Mouse (Mus musculus): ENCODE results near the gene Wdr35. TPM values are rescaled to one million over a fixed set of nuclear protein-coding genes. Genes with fewer than 3 reads are reported as not detected.
A peak's percentile ranks its signal among the peaks of the same experiment; 100 is the strongest.

Wdr35 gene
- polyA plus RNA-seq, 1 experiment from 2014 or later: 27.1 TPM

DNA sequence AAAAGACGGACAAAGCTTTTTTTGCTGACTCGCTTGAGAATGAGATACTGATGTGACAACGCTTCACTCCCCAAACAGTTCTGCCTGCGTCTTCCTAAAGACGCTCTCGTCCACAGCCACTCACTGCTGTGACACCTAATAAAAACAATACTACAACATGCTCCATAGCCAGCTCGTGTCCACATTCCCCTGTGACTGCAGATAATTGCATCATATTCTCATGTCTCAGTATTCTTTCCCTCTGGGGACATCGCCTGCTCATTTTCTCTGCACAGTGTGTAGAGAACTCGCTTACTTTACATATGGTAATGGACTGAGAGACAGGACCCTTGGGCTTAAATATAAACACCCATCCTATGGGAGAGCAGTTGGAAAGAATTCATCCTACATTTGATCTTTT lies 62.7 kb downstream of the Wdr35 start:
- Histone ChIP-seq H3K27me3 (no peaks in the 10 kb centered on the region), H3K4me3 (no peak overlapping the region), H3K4me2 (replicated peaks) (no peak overlapping the region), H3K36me3 (no peaks in the 10 kb centered on the region), H3K9ac (replicated peaks) (no peak overlapping the region), H3K9me3 (no peaks in the 10 kb centered on the region), H3K4me1 (peaks cover under 1% of the 10 kb centered on the region; the same call in 1 of the 2 replicates), H3K27ac (replicated peaks) (no peak overlapping the region)
- ATAC-seq (ENCODE audit: low FRiP score, low read depth): no peak
- WGBS: 83% methylated on average over 9 of the region's 9 CpGs

DNA sequence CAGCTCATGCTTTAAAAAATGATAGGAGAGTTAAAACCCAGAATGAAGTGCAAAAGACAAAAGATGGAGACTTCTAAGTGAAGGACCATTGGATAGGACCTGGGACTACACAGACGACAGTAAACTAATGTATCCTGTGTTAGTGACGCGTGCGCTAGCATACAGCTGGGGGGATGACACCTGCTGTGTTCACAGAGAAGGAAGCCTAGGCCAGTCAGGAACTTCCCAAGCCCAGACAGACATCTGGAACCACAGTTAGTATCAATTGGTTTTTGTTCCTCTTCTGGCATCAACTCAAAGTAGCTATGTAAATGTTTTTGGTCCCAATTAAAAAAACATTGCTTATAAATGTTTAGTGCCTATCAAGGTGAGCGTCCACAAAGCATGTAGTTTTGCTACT lies 66.5 kb downstream of the Wdr35 start:
- Histone ChIP-seq H3K9ac (replicated peaks) (no peak overlapping the region), H3K9me3 (no peaks in the 10 kb centered on the region), H3K4me3 (no peak overlapping the region), H3K4me1 (0 out of 2 replicates have a peak, but pooled peaks cover 8% of the 10 kb centered on the region), H3K36me3 (no peaks in the 10 kb centered on the region), H3K4me2 (replicated peaks) (no peak overlapping the region), H3K27me3 (no peaks in the 10 kb centered on the region), H3K27ac (replicated peaks) (no peak overlapping the region)
- 82% methylated on average over 5 of the region's 5 CpGs for WGBS
- no peak for ATAC-seq (ENCODE audit: low FRiP score, low read depth)

DNA sequence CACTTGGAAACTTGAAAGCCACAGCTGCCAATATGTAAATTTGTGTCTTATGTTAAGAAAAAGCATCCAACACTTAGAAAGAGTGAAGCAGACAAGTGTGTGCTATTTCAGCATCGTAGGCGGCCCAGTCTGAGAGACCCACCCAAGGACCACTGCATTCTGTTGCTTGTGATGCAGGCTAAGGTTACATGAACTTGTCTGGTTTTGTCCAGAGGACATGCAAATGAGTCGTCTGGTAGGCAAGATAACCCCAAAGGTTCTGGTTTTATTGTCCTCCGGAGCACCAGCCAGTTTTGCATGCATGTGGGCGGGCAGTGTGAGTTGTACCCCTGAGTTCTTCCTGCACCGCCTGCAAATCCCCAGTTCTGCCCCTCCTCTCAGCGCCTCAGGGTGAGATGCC lies 67.0 kb downstream of the Wdr35 start:
- Histone ChIP-seq H3K27ac (replicated peaks) (no peak overlapping the region), H3K27me3 (no peaks in the 10 kb centered on the region), H3K9me3 (no peaks in the 10 kb centered on the region), H3K36me3 (no peaks in the 10 kb centered on the region), H3K9ac (replicated peaks) (no peak overlapping the region), H3K4me2 (replicated peaks) (no peak overlapping the region), H3K4me1 (0 out of 2 replicates have a peak, but pooled peaks cover 8% of the 10 kb centered on the region), H3K4me3 (no peak overlapping the region)
- ATAC-seq (ENCODE audit: low FRiP score, low read depth): no peak
- WGBS: 78% methylated on average over 7 of the region's 7 CpGs

DNA sequence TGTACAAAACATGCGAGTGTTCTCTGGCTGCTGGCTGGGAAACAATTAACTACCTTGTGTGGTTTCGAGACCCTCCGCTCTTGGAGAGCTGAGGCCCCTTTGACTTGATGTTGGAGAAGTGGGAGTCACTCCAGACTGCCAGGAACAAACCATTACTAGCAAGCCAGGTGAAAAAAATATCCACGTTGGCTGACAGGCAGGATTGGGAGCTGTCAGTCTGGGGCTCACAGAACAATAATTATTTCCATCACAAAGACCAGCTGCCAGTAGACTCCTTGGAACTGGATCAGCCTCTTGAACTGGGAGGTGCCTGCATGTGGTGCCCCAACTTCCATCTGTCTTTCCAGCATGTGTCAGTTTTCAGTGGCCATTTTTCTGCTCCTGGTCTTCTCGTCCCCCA lies 68.6 kb downstream of the Wdr35 start:
- 78% methylated on average over 5 of the region's 5 CpGs for WGBS
- Histone ChIP-seq H3K9ac (replicated peaks) (no peak overlapping the region), H3K36me3 (no peaks in the 10 kb centered on the region), H3K27me3 (no peaks in the 10 kb centered on the region), H3K27ac (replicated peaks) (no peak overlapping the region), H3K4me2 (replicated peaks) (no peak overlapping the region), H3K4me1 (0 out of 2 replicates have a peak, but pooled peaks cover 8% of the 10 kb centered on the region), H3K9me3 (no peaks in the 10 kb centered on the region), H3K4me3 (no peak overlapping the region)
- ATAC-seq (ENCODE audit: low FRiP score, low read depth): no peak

DNA sequence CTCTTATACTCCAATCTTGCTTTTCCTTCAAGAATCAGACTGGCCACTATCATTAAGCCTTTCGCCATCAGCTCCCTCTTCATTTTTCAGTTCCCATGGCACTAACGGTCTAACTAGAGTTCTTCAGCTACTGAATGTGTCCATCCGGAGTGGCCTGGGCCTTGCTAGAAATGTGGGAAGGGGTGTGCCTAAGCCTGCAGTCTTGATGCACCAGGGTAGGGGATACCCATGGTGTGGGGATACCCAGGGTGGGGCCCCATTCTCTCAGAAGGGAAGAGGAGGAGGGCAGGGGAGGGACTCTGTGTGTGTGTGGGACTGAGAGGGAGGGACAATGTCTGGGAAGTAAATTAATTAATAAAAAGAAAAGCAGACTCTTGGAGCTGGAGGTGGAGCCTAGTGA lies 69.1 kb downstream of the Wdr35 start:
- H3K4me3 ChIP-seq: no peak overlapping the region
- ATAC-seq (ENCODE audit: low FRiP score, low read depth): 0 out of 2 replicates have a peak, but pooled peaks have one; percentile 45
- 87% methylated on average over 3 of the region's 3 CpGs for WGBS

DNA sequence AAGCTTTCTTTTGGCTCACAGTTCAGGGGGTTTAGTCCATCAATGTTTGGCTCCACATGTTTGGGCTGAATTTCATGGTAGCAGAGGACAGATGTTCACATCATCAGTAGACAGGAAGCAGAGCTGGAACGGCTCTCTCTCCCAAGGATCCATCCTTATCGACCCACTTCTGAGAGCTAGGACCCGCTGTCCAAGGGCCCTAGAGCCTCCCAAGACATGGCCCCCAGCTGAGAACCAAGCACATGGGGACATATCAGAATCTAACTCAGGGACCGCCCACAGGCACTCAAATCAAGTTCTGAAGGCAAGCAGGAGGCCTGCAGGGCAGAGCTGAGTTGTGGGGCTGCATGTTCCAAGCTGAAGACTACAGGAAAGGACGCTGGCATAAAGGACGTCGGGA lies 71.0 kb downstream of the Wdr35 start:
- H3K4me3 ChIP-seq: no peak overlapping the region
- 0 out of 2 replicates have a peak, but pooled peaks cover 8% of the 10 kb centered on the region for H3K4me1 ChIP-seq
- H3K27ac ChIP-seq (replicated peaks): no peak overlapping the region
- WGBS: 95% methylated on average over 7 of the region's 7 CpGs
- no peaks in the 10 kb centered on the region for H3K36me3 ChIP-seq
- H3K27me3 ChIP-seq: no peaks in the 10 kb centered on the region
- H3K9ac ChIP-seq (replicated peaks): no peak overlapping the region
- no peak for ATAC-seq (ENCODE audit: low FRiP score, low read depth)
- H3K9me3 ChIP-seq: no peaks in the 10 kb centered on the region
- H3K4me2 ChIP-seq (replicated peaks): no peak overlapping the region

More for the DNA sequence above, 69.1 kb downstream of the Wdr35 start:
- H3K27ac ChIP-seq (replicated peaks): no peak overlapping the region
- no peak overlapping the region for H3K4me2 ChIP-seq (replicated peaks)
- no peaks in the 10 kb centered on the region for H3K9me3 ChIP-seq
- H3K27me3 ChIP-seq: no peaks in the 10 kb centered on the region
- 0 out of 2 replicates have a peak, but pooled peaks cover 8% of the 10 kb centered on the region for H3K4me1 ChIP-seq
- no peak overlapping the region for H3K9ac ChIP-seq (replicated peaks)
- H3K36me3 ChIP-seq: no peaks in the 10 kb centered on the region

DNA sequence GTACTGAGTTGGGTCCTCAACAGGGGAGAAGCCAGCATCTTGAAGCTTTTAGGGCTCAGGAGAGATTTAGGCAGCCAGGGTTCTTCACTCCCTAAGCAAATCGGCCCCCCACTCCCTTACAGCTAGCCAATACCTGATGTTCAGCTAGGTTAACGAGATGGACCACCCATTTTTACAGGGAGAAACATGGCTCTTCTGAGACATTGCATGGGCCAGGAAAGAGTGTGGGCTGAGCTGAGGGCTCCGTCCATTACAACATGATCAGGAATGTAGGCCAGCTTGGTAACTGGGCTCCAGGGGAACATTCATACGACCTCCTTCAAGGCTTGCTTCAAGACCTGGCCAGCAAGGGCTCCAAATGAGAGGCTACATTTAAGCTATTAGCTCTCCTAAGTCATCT lies 73.0 kb downstream of the Wdr35 start:
- no peak overlapping the region for H3K4me2 ChIP-seq (replicated peaks)
- no peaks in the 10 kb centered on the region for H3K27me3 ChIP-seq
- H3K9me3 ChIP-seq: no peaks in the 10 kb centered on the region
- H3K36me3 ChIP-seq: no peaks in the 10 kb centered on the region
- no peak overlapping the region for H3K9ac ChIP-seq (replicated peaks)
- 77% methylated on average over 4 of the region's 4 CpGs for WGBS
- H3K4me3 ChIP-seq: no peak overlapping the region
- no peak overlapping the region for H3K27ac ChIP-seq (replicated peaks)
- H3K4me1 ChIP-seq: 0 out of 2 replicates have a peak, but pooled peaks cover 8% of the 10 kb centered on the region
- no peak for ATAC-seq (ENCODE audit: low FRiP score, low read depth)

DNA sequence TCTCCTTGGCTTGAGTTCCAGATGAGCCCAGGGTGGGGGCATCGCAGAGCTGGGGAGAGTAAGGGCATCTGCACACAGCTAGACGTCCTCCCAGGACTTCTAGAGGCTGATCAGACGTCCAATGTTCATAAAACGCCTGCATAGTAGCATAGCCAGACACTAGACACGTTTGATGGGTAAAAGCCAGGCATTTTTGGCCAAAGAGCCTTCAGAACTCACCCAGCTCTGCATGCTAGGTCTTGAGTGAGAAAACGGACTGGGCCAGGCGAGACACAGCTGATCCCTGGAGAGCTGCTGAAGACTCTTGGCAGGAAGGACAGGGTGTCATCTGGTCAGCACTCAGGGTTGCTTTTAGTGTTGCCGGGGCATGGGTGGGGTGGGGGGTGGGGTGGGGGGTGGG lies 74.4 kb downstream of the Wdr35 start:
- WGBS: 80% methylated on average over 8 of the region's 8 CpGs
- H3K9ac ChIP-seq (replicated peaks): no peak overlapping the region
- no peaks in the 10 kb centered on the region for H3K36me3 ChIP-seq
- H3K27ac ChIP-seq (replicated peaks): no peak overlapping the region
- H3K27me3 ChIP-seq: no peaks in the 10 kb centered on the region
- H3K4me2 ChIP-seq (replicated peaks): no peak overlapping the region
- H3K4me1 ChIP-seq: 0 out of 2 replicates have a peak, but pooled peaks cover 4% of the 10 kb centered on the region
- no peaks in the 10 kb centered on the region for H3K9me3 ChIP-seq
- no peak for ATAC-seq (ENCODE audit: low FRiP score, low read depth)
- H3K4me3 ChIP-seq: no peak overlapping the region

DNA sequence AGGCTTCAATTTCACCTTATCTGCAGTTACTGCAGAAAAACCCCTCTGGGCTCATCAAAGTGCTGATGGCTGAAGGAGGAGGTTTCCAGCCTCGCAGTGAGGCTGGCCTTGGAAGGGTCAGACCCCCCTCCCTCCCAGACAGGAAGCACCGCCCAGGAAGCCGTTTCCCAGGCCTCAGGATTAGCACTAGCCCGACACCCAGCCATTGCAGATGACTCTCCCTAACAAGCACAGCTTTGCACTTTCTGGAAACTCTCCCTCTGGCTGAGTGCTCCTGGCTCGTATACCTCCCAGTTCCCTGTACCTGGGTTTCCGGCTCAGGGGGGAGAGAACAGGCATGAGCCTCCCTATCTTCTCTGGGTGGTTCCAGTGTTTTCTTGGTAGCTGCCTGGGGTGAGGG lies 77.1 kb downstream of the Wdr35 start:
- no peak overlapping the region for H3K27ac ChIP-seq (replicated peaks)
- no peak overlapping the region for H3K4me2 ChIP-seq (replicated peaks)
- H3K9me3 ChIP-seq: no peaks in the 10 kb centered on the region
- no peaks in the 10 kb centered on the region for H3K36me3 ChIP-seq
- H3K4me3 ChIP-seq: no peak overlapping the region
- 38% methylated on average over 6 of the region's 6 CpGs for WGBS
- no peaks in the 10 kb centered on the region for H3K4me1 ChIP-seq
- no peak overlapping the region for H3K9ac ChIP-seq (replicated peaks)
- H3K27me3 ChIP-seq: no peaks in the 10 kb centered on the region
- ATAC-seq (ENCODE audit: low FRiP score, low read depth): no peak

DNA sequence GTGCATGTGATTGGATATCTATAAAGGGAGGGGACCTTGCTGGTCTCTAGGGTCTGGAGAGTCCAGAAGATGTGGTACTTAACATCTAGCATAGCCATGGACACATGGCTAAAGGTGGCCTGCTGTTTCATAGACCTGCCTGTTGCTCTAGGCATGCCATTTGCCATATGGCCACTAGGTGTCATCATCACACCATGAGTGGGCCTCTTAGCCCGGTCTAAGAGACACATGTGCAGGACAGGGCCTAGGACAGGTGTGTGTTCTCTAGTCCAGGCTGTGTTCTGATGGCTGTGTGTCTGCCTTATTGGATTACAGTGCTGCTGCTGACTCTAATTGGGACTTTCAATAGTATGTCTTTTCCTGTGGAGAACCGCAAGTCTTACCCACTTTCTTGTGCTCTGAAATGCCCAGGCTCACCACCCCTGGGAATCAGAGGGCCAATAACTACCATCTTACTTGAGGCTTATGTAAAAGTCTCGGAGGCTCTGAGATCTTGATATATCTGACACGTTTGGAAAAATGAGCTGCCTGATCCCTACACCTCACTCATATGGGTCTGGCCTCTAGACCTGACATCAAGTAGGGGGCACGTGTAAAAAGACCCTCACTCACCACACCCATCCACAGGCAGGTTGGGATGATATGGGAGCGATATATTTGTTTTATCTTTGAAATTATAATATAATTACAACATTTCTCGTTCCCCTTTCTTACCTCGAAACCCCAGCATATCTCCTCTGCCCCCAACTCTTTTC lies 78.6 kb downstream of the Wdr35 start:
- Histone ChIP-seq H3K27me3 (no peaks in the 10 kb centered on the region), H3K9me3 (no peaks in the 10 kb centered on the region), H3K36me3 (no peaks in the 10 kb centered on the region), H3K27ac (replicated peaks) (no peak overlapping the region), H3K4me2 (replicated peaks) (no peak overlapping the region), H3K4me3 (no peak overlapping the region), H3K4me1 (no peaks in the 10 kb centered on the region), H3K9ac (replicated peaks) (no peak overlapping the region)
- 58% methylated on average over 8 of the region's 8 CpGs for WGBS
- peak; percentile 87 for ATAC-seq (ENCODE audit: low FRiP score, low read depth)

DNA sequence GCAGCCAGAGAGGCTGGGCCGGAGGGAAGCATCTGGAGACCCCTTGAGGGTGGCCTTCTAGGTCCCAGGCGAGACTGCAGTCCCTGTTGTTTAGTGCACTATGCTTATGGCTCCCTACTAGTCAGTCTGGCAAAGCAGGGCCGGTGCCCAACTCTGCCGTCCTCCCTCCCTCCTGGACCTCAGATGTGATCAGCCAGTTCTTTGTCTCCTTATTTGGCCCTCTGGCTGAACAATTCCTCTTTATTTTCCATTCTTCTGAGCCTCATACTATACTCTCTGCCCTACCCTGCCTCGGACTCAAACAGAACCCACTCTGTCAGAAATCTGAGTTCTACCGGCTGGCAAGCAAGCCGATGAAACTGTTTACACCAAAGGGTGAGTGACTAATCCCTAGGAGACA lies 79.7 kb downstream of the Wdr35 start:
- Histone ChIP-seq H3K4me2 (replicated peaks) (no peak overlapping the region), H3K27ac (replicated peaks) (no peak overlapping the region), H3K4me1 (no peaks in the 10 kb centered on the region), H3K4me3 (no peak overlapping the region), H3K36me3 (no peaks in the 10 kb centered on the region), H3K9me3 (no peaks in the 10 kb centered on the region), H3K9ac (replicated peaks) (no peak overlapping the region), H3K27me3 (no peaks in the 10 kb centered on the region)
- 50% methylated on average over 7 of the region's 7 CpGs for WGBS
- ATAC-seq (ENCODE audit: low FRiP score, low read depth): no peak

DNA sequence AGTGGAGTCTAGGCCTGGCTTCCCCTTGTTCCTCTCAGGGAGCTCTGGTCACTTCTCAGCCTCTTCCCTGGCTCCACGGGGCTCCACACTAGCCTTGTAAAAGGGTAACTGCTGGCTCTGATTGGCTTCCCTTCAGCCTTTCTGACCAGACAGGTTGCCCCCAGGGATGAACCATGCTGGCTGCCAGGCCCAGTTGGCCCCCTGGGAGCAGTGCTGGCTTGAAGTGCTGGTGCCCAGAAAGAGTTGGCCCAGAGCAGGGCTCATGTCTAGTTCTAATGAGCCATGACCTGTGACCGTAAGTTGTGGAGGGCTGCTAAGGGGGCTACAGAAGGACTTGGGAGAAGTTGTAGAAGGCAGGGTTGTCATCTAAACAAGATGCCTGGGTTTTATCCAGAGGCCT lies 80.3 kb downstream of the Wdr35 start:
- no peak overlapping the region for H3K27ac ChIP-seq (replicated peaks)
- 72% methylated on average over 2 of the region's 2 CpGs for WGBS
- H3K4me1 ChIP-seq: no peaks in the 10 kb centered on the region

DNA sequence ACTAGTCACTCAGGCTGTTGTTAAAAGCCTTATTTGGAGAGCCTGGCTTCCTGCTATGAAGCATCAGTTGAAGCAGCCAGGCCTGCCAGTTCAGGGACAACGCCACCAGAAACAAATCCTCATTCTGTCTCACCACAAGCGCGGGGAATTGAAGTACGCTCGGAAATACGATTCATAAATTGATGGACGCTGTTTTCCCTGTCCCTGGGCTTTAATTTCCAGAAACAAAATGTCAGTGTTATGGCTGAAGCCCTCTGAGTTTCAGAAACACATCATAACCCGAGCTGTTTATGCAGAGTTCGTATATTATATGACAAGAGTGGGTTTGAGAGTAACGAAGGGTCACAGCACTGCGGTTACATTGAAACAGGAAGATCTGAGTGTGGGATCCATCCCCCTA lies 81.6 kb downstream of the Wdr35 start:
- Histone ChIP-seq H3K36me3 (no peaks in the 10 kb centered on the region), H3K4me3 (no peak overlapping the region), H3K27ac (replicated peaks) (no peak overlapping the region), H3K9me3 (no peaks in the 10 kb centered on the region), H3K27me3 (no peaks in the 10 kb centered on the region), H3K9ac (replicated peaks) (no peak overlapping the region), H3K4me1 (no peaks in the 10 kb centered on the region), H3K4me2 (replicated peaks) (no peak overlapping the region)
- ATAC-seq (ENCODE audit: low FRiP score, low read depth): no peak
- WGBS: 83% methylated on average over 11 of the region's 11 CpGs

More for the DNA sequence above, 80.3 kb downstream of the Wdr35 start:
- Histone ChIP-seq H3K4me3 (no peak overlapping the region), H3K9ac (replicated peaks) (no peak overlapping the region; the same call in 1 of the 2 replicates), H3K27me3 (no peaks in the 10 kb centered on the region), H3K36me3 (no peaks in the 10 kb centered on the region), H3K4me2 (replicated peaks) (no peak overlapping the region), H3K9me3 (no peaks in the 10 kb centered on the region)
- ATAC-seq (ENCODE audit: low FRiP score, low read depth): no peak

All from midbrain, embryonic 12.5 days (tissue).